Mouse (Mus musculus) G1E (cell line): ENCODE data around the gene Actn3. TPM values are rescaled to one million over a fixed set of nuclear protein-coding genes. Genes with fewer than 3 reads are reported as not detected.

Source experiments
- ATAC-seq: 2 replicates; pipeline ENCODE4 v1.8.0; 2016; ENCODE audit warnings: mild to moderate bottlenecking; ENCODE audit not compliant: insufficient number of reproducible peaks, poor library complexity, low FRiP score, severe bottlenecking; ENCODE audit errors: extremely low read depth
- DNase-seq: peaks from one replicate; pipeline ENCODE4 v3.0.0; 2012; ENCODE audit warnings: low spot score
- H3K27me3 ChIP-seq: 2 replicates; pipeline ENCODE4 v1.6.1; 2012; ENCODE audit warnings: mild to moderate bottlenecking, low read length, inconsistent platforms; ENCODE audit not compliant: insufficient read depth
- H3K36me3 ChIP-seq: replicated peaks from 2 replicates; pipeline ENCODE3; 2012; ENCODE audit warnings: mild to moderate bottlenecking, inconsistent platforms
- H3K4me1 ChIP-seq: 2 replicates; pipeline ENCODE4 v1.6.1; 2012; ENCODE audit warnings: low read depth, low read length, inconsistent platforms, mixed read lengths; ENCODE audit not compliant: insufficient read depth
- H3K4me3 ChIP-seq: 2 replicates; pipeline ENCODE4 v1.5.1; 2012; ENCODE audit warnings: low read depth, mild to moderate bottlenecking, inconsistent platforms, low read length, moderate library complexity, mixed read lengths
- H3K9me3 ChIP-seq: replicated peaks from 2 replicates; pipeline ENCODE4 v1.6.1; 2012; ENCODE audit warnings: inconsistent platforms
- CTCF ChIP-seq: IDR thresholded peaks from 2 replicates; pipeline ENCODE4 v1.5.1; 2012; ENCODE audit warnings: low read depth, low read length, inconsistent platforms, mixed read lengths
- GATA1 ChIP-seq: IDR thresholded peaks from 2 replicates; pipeline ENCODE4 v1.6.1; 2012; ENCODE audit warnings: borderline replicate concordance, low read length, inconsistent platforms, mixed read lengths
- GATA2 ChIP-seq: IDR thresholded peaks from 2 replicates; pipeline ENCODE4 v1.6.1; 2012; ENCODE audit warnings: low read depth, low read length, inconsistent platforms, borderline replicate concordance
- POLR2AphosphoS5 ChIP-seq: IDR thresholded peaks from 2 replicates; pipeline ENCODE4 v1.6.1; 2012; ENCODE audit warnings: low read depth, low read length, inconsistent platforms; ENCODE audit not compliant: insufficient replicate concordance
- TAL1 ChIP-seq: conservative IDR thresholded peaks from 2 replicates; pipeline ENCODE4 v1.6.1; 2012; ENCODE audit warnings: low read depth, low read length, inconsistent platforms, mixed read lengths
- polyA plus RNA-seq: library from polyadenylated mRNA; stranded (reverse); fragments of >175 nt; gene quantifications from 2 replicates; pipeline ENCODE4 v1.2.3, GENCODE M21; 2012
- total RNA-seq, 2 experiments: library from RNA; stranded (forward) in 1 of 2; stranded (reverse) in 1 of 2; fragments of 200-1000 nt in 1 of 2; fragments of >200 nt in 1 of 2; fragmentation: Nextera tagmentation in 1 of 2; gene quantifications; 2 replicates each; pipeline ENCODE4 v1.2.3; 2014 to 2017

The Actn3 gene
- total and polyA plus RNA-seq, 3 experiments: 0.03 to 0.16 TPM; not detected in 1

DNA sequence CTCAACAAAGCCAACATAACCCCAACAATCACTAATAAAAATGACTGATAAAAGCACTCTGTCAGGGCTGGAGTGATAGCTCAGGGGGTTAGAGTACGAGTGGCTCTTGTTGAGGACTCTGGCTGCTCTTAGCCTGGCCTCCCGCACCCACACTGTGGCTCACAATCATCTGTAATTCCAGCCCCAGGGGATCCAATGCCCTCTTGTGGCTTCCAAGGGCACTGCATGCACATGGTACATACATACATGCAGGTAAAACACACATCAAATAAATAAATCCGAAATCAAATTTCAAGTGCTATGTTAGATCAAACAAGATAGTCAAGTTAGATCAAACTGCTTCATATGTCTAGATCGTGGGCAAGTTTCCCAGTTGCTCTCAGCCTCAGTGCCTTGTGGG, 30.4 kb upstream of the Actn3 start:
- Histone ChIP-seq H3K4me3 (no peak overlapping the region), H3K27me3 (no peaks in the 10 kb centered on the region), H3K36me3 (peaks cover 72% of the 10 kb centered on the region), H3K9me3 (no peaks in the 10 kb centered on the region), H3K4me1 (peaks cover 9% of the 10 kb centered on the region; the same call in 1 of the 2 replicates)
- ATAC-seq: no peak
- DNase-seq: no peak
- TF ChIP-seq CTCF (peak; percentile 48; the same call in 1 of the 2 replicates), GATA1 (no peak), TAL1 (no peak), POLR2AphosphoS5 (no peak), GATA2 (no peak)

DNA sequence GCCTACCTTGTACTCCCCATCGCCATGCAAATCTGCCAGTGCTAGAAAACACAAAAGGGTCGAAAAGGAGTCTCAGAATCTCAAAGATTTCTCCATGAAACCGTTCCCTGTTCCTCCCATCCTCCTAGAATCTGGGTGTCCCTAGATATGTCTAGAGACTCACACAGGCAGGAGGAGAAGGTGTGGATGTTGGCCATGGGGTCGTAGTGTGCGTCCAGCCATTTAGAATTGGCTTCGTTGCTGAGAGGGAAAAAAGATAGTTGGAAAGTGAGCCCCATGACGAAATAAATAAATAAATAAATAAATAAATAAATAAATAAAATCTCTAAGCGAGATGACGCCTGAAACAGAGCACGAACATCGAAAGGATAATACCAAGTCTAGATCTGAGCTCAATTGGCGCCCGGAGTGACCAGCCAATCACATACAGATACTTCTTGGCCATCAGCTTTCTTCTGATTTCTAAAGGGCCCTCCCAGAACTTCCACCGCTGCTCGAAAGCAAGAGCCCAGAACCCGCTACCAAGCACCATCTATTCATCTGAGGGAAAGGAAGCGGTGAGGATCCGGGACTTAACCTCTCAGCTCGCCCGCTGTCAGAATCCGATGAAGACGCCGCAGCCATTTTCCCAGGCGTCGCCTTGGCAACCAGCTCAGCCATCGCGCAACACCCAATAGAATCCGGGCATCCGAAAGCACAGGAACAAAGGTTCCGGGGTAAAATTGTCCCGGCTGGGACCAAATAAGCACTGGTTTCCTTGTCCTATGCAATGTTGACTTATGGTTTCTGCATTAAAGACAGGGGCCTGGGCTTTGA, 28.5 kb upstream of the Actn3 start, which contains the start of gene Bbs1:
Gene Bbs1, minus strand, starts transcription at position 650 of the 816 bp plus-strand sequence.
- no peak for TF ChIP-seq CTCF
- TF ChIP-seq POLR2AphosphoS5: no peak
- no peak for TF ChIP-seq GATA1
- TF ChIP-seq TAL1: no peak
- TF ChIP-seq GATA2: no peak

DNA sequence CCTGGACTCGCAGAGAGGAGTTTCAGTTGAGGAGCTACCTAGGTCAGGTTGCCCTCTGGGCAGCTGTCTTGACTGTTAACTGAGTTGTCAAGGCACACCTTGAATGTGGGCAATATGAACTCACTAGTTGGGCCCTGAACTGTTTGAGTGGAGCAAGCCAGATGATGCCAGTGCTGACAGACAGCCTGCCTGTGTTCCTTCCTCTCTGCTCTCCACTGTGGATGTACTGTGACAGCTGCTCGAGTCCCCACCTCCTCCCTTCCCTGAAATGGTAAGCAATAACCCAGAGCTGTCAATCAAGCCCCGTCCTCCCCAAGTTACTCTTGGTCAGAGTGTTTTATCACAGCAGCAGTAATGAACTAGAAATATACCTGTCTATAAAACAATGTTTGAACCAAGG, 22.2 kb upstream of the Actn3 start:
- Histone ChIP-seq H3K4me1 (no peaks in the 10 kb centered on the region), H3K36me3 (peaks cover 15% of the 10 kb centered on the region), H3K27me3 (no peaks in the 10 kb centered on the region), H3K4me3 (no peak overlapping the region), H3K9me3 (no peaks in the 10 kb centered on the region)
- DNase-seq (no peak), ATAC-seq (no peak)
- TF ChIP-seq CTCF: no peak
- TF ChIP-seq POLR2AphosphoS5: no peak
- TF ChIP-seq TAL1: no peak
- no peak for TF ChIP-seq GATA1
- TF ChIP-seq GATA2: no peak

More for the DNA sequence above, 28.5 kb upstream of the Actn3 start, which contains the start of gene Bbs1:
- H3K27me3 ChIP-seq: no peaks in the 10 kb centered on the region
- H3K4me1 ChIP-seq: peaks cover 6% of the 10 kb centered on the region; the same call in 1 of the 2 replicates
- DNase-seq: peak; percentile 70
- peak within 1 kb of the TSS; percentile 72 for H3K4me3 ChIP-seq
- no peaks in the 10 kb centered on the region for H3K9me3 ChIP-seq
- peak; percentile 40 for ATAC-seq
- peaks cover 59% of the 10 kb centered on the region for H3K36me3 ChIP-seq

DNA sequence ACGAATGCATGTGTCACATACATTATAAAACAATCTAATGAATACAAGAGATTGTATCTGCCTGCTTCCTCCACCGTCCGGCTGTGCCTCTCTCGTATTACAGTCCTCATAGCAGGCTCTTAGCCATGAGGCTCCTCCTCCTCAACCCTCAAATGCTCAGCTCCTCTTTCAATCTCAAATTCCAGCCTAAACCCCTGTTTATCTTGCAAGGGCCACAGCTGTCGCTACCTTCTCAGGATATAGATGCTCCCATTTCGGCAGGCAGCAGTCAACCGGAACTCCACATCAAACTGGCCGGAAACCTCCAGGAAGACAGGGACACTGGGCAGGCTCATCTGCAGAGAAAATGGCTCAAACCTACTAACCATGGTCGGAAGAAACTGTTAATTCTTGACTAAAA, 21.3 kb upstream of the Actn3 start:
- TF ChIP-seq GATA2 (no peak), POLR2AphosphoS5 (no peak), CTCF (no peak), GATA1 (no peak)
- H3K27me3 ChIP-seq: no peaks in the 10 kb centered on the region
- no peak for DNase-seq
- H3K4me3 ChIP-seq: no peak overlapping the region
- no peaks in the 10 kb centered on the region for H3K4me1 ChIP-seq
- H3K9me3 ChIP-seq: no peaks in the 10 kb centered on the region
- peaks cover 15% of the 10 kb centered on the region for H3K36me3 ChIP-seq
- no peak for ATAC-seq

DNA sequence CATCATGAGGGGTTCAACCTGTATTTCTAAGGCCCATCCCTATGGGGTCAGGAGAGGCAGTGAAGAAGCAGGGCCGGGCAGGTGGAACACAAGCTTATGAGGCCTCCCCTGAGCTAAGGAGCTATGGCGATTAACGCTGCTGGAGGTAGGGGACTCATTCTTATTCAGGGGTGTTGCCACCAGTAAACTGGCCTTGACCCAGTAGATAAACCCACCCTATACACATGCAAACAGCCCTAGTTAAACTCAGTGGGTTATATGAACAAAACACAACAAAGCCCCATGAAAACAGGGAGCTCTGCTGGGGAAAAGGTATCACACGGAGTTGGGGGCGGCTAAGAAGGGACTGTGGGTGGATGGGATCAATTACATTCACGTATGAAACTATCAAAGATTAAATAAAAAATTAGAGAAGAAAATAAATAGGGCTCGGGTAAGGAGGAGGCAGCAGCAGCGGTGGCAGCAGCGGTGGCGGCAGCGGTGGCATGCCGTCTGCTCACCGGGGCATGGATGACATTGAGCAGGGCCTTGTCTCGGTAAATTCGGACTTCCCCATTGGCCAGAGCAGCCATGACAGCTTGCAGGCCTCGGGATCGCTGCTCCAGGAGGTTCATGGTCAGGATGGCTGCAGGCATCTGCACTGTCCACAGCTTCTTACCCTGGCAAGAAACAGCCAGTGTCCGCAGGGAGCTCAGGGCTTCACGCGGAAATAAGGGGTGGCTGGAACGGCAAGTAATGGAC, 19.2 kb upstream of the Actn3 start:
- no peak overlapping the region for H3K4me3 ChIP-seq
- H3K36me3 ChIP-seq: peaks cover 7% of the 10 kb centered on the region
- H3K4me1 ChIP-seq: peaks cover 11% of the 10 kb centered on the region
- ATAC-seq (no peak), DNase-seq (no peak)
- H3K9me3 ChIP-seq: no peaks in the 10 kb centered on the region
- no peak for TF ChIP-seq POLR2AphosphoS5
- no peaks in the 10 kb centered on the region for H3K27me3 ChIP-seq

DNA sequence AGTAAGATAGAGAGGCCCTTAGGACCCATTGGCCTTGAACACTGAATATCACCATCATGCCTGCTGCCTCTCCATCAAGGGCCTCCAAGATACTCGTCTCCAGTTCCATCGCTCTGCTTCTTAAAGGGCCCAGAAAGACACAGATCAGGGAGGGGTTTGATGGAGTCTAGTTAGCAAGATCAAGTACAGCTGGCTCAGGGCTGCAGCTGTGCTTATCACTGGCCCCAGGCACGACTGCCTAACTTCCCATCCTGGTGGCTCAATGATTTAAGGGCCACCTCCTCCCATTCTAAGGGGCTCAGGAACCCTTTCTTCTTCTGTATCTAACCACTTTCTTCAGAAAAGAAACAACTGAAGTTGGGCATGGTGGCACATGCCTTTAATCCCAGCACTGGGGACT, 14.1 kb upstream of the Actn3 start:
- no peaks in the 10 kb centered on the region for H3K9me3 ChIP-seq
- peaks cover 3% of the 10 kb centered on the region for H3K36me3 ChIP-seq
- DNase-seq (no peak), ATAC-seq (no peak)
- no peak overlapping the region for H3K4me3 ChIP-seq
- no peak for TF ChIP-seq CTCF
- TF ChIP-seq TAL1: peak; percentile 32; the same call in 1 of the 2 replicates
- peaks cover 19% of the 10 kb centered on the region for H3K4me1 ChIP-seq
- peaks cover 4% of the 10 kb centered on the region; the same call in 1 of the 2 replicates for H3K27me3 ChIP-seq
